Mouse (Mus musculus) urinary bladder, postnatal 36 days (tissue): ENCODE data around the gene Zfpm1.

Experiments used
- DNase-seq, 2 experiments: peaks; one replicate each; pipeline ENCODE4 v3.0.0; 2022; ENCODE audit warnings: low spot score in 2 of 2, mixed read lengths in 1 of 2

Zfpm1 gene

GRCm38 (mm10) chr8:122282035-122282358, at the start of gene Zfpm1:
Zfpm1 (plus strand) TSS chr8:122282141.
- no peak for DNase-seq

GRCm38 (mm10) chr8:122234055-122234454, 47.9 kb upstream of the Zfpm1 start:
- DNase-seq = no peak

GRCm38 (mm10) chr8:122236521-122236920, 45.4 kb upstream of the Zfpm1 start:
- no peak for DNase-seq

GRCm38 (mm10) chr8:122238225-122238624, 43.7 kb upstream of the Zfpm1 start:
- no peak for DNase-seq

- peak in 1 of 2 experiments; percentile 33 for DNase-seq
These were observed 43.2 kb upstream of the Zfpm1 start for GRCm38 (mm10) chr8:122238731-122239130.

- no peak for DNase-seq
These were observed 41.5 kb upstream of the Zfpm1 start for GRCm38 (mm10) chr8:122240241-122241026.

GRCm38 (mm10) chr8:122243310-122243709, 38.6 kb upstream of the Zfpm1 start:
- DNase-seq = no peak

- DNase-seq = no peak
These were observed 36.8 kb upstream of the Zfpm1 start for GRCm38 (mm10) chr8:122245161-122245560.

GRCm38 (mm10) chr8:122246257-122247211, 35.4 kb upstream of the Zfpm1 start:
- DNase-seq = no peak

GRCm38 (mm10) chr8:122251739-122252138, 30.2 kb upstream of the Zfpm1 start:
- DNase-seq = no peak

GRCm38 (mm10) chr8:122252366-122252765, 29.6 kb upstream of the Zfpm1 start:
- no peak for DNase-seq

- peak; percentile 60 to 67 for DNase-seq
These were observed 22.6 kb upstream of the Zfpm1 start for GRCm38 (mm10) chr8:122259351-122259750.

GRCm38 (mm10) chr8:122260755-122261154, 21.2 kb upstream of the Zfpm1 start:
- no peak for DNase-seq

GRCm38 (mm10) chr8:122262835-122263234, 19.1 kb upstream of the Zfpm1 start:
- no peak for DNase-seq

- DNase-seq = no peak
These were observed 17.7 kb upstream of the Zfpm1 start for GRCm38 (mm10) chr8:122264243-122264642.

- DNase-seq = no peak
These were observed 16.4 kb upstream of the Zfpm1 start for GRCm38 (mm10) chr8:122265522-122265921.

GRCm38 (mm10) chr8:122266867-122267266, 15.1 kb upstream of the Zfpm1 start:
- DNase-seq = no peak

- no peak for DNase-seq
These were observed 13.1 kb upstream of the Zfpm1 start for GRCm38 (mm10) chr8:122268861-122269260.

- peak; percentile 71 to 74 for DNase-seq
These were observed 12.5 kb upstream of the Zfpm1 start for GRCm38 (mm10) chr8:122269404-122269803.

- DNase-seq = no peak
These were observed 11.4 kb upstream of the Zfpm1 start for GRCm38 (mm10) chr8:122270555-122270954.

GRCm38 (mm10) chr8:122273152-122273551, 8.8 kb upstream of the Zfpm1 start:
- DNase-seq = peak; percentile 74 to 78

- DNase-seq = no peak
These were observed 8.1 kb upstream of the Zfpm1 start for GRCm38 (mm10) chr8:122273826-122274225.
